Mouse (Mus musculus): ENCODE data around the gene Pdpk1. TPM values are rescaled to one million over a fixed set of nuclear protein-coding genes. Genes with fewer than 3 reads are reported as not detected.
A peak's percentile ranks its signal among the peaks of the same experiment; 100 is the strongest.

Pdpk1 gene
- polyA plus RNA-seq, 1 experiment from 2014 or later, result 19.3 TPM

DNA sequence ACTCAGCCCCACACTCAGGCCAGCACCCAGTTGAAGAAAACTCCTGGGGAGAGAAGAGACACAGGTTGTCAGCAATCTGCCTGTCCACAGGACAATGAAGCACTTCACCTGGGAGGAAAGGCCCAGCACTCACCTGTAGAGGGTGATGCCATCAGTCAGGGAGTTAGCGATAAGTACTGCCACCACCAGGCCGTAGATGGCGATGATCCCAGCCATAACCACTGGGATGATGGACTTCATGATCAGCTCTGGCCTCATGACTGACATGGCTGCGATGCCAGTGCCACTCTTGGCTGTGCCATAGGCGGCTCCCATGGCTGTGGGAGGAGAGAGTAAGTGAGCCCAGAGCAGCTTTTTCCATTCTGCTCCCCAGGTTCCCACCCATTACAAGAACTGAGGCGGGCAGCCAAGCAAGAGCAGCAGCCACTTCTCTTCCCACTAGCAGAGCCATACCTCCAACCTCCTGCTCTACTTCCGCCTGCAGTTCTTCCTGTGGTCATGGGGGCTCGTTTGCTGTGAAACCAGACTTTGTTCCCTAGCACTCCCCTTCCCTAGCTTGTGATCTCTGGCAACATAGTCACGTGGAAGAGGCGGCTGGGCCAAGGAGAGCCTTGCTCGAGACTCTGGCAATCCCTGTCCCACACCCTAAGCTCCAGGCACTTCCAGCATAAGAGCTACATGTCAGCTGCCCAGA, 14.0 kb upstream of the Pdpk1 start:
- Histone ChIP-seq H3K27ac (ENCODE audit: low read depth) (peak overlapping the region; percentile 65; the same call in 1 of the 2 replicates), H3K4me2 (ENCODE audit: low read depth, low read length) (no peak overlapping the region), H3K9ac (replicated peaks) (no peak overlapping the region), H3K4me3 (ENCODE audit: low read depth, low read length) (no peak overlapping the region), H3K36me3 (replicated peaks; ENCODE audit: insufficient read depth, low read length) (peaks cover 23% of the 10 kb centered on the region), H3K9me3 (ENCODE audit: low read length) (no peaks in the 10 kb centered on the region), H3K27me3 (ENCODE audit: insufficient read depth, low read length) (no peaks in the 10 kb centered on the region), H3K4me1 (ENCODE audit: insufficient read depth) (peaks cover 38% of the 10 kb centered on the region)
- WGBS (ENCODE audit: insufficient replicate concordance), result 68% methylated on average over 11 of the region's 11 CpGs
- peak; percentile 24; the same call in 1 of the 2 replicates for TF ChIP-seq CTCF (IDR thresholded peaks at IDR 0.05; ENCODE audit: low read depth)
- no peak for TF ChIP-seq EP300 (IDR thresholded peaks at IDR 0.05; ENCODE audit: low read depth)
- ATAC-seq, result no peak
- no peak for DNase-seq

DNA sequence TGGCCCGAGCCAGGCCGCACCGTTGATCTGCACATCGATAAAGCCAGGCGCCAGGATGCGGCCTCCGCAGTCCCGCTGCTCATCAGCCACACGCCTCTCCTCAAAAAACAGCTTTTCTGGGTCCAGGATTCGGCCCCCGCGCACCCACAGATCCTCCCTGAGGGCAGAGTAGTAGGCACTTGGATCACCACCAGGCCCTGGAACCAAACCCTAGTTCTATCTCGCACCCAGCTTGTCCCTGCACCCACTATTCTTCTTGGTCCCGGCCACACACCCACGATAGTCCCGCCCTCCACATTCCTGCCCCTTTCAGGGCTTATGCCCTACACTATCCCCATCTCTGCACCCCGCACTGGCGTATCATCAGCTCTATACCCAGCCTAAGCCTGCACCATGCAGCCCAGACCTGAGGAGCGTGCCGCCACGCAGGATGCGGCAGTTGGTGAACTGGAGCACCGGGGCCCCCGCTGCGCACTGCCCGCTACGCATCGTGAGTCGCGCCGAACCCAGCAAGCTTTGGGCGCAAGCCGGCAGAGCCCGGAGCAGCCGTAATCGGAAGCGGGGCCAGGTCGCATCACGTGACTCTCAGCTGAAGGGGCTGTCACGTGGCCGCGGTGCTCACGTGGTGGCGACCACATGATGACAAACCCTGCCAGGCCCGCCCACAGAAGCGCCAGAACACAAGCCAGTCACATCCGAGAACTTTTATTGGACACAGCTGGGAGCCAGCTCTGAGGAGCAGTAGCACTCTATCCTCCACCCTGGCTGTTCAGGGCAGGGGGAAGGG, 12.6 kb upstream of the Pdpk1 start, which contains the start of gene Amdhd2:
Amdhd2 (minus strand) TSS at position 591 of the 787 bp plus-strand sequence.
- 1% methylated on average over 47 of the region's 47 CpGs for WGBS (ENCODE audit: insufficient replicate concordance)
- no peak for TF ChIP-seq CTCF (IDR thresholded peaks at IDR 0.05; ENCODE audit: low read depth)
- TF ChIP-seq EP300 (IDR thresholded peaks at IDR 0.05; ENCODE audit: low read depth), result peak; percentile 67; the same call in 1 of the 2 replicates
- Histone ChIP-seq H3K9ac (replicated peaks) (peak within 1 kb of the TSS; percentile 73), H3K27ac (ENCODE audit: low read depth) (peak within 1 kb of the TSS; percentile 86), H3K4me2 (ENCODE audit: low read depth, low read length) (peak within 1 kb of the TSS; percentile 92), H3K4me3 (ENCODE audit: low read depth, low read length) (peak within 1 kb of the TSS; percentile 59), H3K36me3 (replicated peaks; ENCODE audit: insufficient read depth, low read length) (peaks cover 23% of the 10 kb centered on the region), H3K9me3 (ENCODE audit: low read length) (no peaks in the 10 kb centered on the region), H3K27me3 (ENCODE audit: insufficient read depth, low read length) (no peaks in the 10 kb centered on the region), H3K4me1 (ENCODE audit: insufficient read depth) (peaks cover 38% of the 10 kb centered on the region)
- ATAC-seq, result peak; percentile 82
- peak; percentile 97 for DNase-seq

DNA sequence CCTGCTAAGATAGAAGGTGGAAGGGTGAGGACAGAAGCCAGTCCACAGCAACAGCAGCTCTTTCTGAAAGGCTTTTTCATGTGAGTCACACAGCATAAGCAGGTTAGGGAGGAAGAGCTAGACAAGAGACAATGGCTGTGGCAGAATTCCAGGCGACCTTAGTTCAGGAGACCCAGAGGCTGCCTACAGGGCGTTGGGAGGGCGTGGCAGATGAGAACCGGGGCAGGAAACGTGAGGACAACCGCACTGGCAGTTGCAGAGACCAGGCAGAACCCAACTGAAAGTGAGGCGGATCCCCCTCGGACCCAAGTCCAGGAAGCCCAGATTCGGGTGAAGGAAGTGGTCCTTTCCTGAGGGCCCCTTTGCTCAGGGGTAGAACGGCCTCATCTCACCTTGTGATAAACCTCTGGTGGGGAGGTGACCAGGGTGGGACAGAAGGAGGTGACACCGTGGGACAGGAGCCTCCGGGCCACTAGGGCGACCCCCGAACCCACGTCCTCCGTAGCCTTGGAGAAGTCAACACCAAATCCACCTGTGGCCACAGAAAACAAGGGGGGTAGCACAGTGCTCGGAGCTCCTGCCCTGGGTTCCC, 12.0 kb upstream of the Pdpk1 start:
- Histone ChIP-seq H3K9me3 (ENCODE audit: low read length) (no peaks in the 10 kb centered on the region), H3K27me3 (ENCODE audit: insufficient read depth, low read length) (no peaks in the 10 kb centered on the region), H3K4me3 (ENCODE audit: low read depth, low read length) (peak overlapping the region; percentile 59), H3K4me2 (ENCODE audit: low read depth, low read length) (peak overlapping the region; percentile 92), H3K27ac (ENCODE audit: low read depth) (peak overlapping the region; percentile 86), H3K36me3 (replicated peaks; ENCODE audit: insufficient read depth, low read length) (peaks cover 22% of the 10 kb centered on the region), H3K9ac (replicated peaks) (peak overlapping the region; percentile 73), H3K4me1 (ENCODE audit: insufficient read depth) (peaks cover 32% of the 10 kb centered on the region)
- TF ChIP-seq EP300 (IDR thresholded peaks at IDR 0.05; ENCODE audit: low read depth) (no peak), CTCF (IDR thresholded peaks at IDR 0.05; ENCODE audit: low read depth) (no peak)
- ATAC-seq, result peak; percentile 24
- WGBS (ENCODE audit: insufficient replicate concordance), result 6% methylated on average over 17 of the region's 17 CpGs
- DNase-seq, result peak; percentile 74

DNA sequence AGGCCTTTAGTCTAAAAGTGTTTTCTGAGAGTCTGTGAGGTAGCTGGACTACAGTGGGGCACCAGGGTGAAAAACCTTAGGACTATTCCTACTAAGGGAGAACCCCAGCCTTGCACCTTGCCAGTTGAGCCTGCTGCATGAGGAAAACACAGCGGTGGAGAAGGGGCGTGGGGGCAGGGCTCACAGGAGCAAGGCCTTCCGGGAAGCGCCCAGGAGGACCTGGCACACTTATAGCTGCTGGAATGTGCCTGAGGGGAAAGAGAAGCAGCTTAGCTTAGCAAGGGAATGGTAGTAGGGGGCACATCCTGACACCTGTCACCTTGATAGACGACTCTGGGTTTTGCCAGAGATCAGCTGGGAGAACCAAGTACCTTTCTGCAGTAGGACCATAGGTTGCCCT, 10.7 kb upstream of the Pdpk1 start:
- Histone ChIP-seq H3K27me3 (ENCODE audit: insufficient read depth, low read length) (no peaks in the 10 kb centered on the region), H3K9ac (replicated peaks) (no peak overlapping the region), H3K4me2 (ENCODE audit: low read depth, low read length) (no peak overlapping the region), H3K9me3 (ENCODE audit: low read length) (no peaks in the 10 kb centered on the region), H3K27ac (ENCODE audit: low read depth) (no peak overlapping the region), H3K4me1 (ENCODE audit: insufficient read depth) (peaks cover 23% of the 10 kb centered on the region), H3K36me3 (replicated peaks; ENCODE audit: insufficient read depth, low read length) (peaks cover 14% of the 10 kb centered on the region), H3K4me3 (ENCODE audit: low read depth, low read length) (no peak overlapping the region)
- no peak for TF ChIP-seq EP300 (IDR thresholded peaks at IDR 0.05; ENCODE audit: low read depth)
- TF ChIP-seq CTCF (IDR thresholded peaks at IDR 0.05; ENCODE audit: low read depth), result no peak
- ATAC-seq, result no peak
- no peak for DNase-seq
- WGBS (ENCODE audit: insufficient replicate concordance), result 79% methylated on average over 5 of the region's 5 CpGs

DNA sequence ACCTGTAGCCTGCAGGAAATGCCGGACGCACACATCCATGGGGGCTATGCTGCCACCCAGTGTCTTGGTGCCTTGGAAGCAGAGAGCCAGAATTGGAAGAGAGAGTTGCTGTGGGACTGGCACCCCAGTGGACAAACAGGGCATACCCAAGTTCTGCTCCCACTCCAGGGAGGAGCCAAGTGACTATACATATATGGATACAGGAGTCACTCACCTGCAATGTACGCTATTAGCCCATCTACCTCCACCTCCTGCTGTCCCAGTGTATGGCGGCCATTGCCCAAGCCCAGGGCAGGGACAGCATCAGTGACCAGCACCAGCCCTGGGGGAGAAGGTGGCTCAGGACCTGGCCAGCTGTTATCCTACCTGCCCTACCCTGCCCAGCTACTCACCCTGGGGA, 6.8 kb upstream of the Pdpk1 start:
- DNase-seq, result no peak
- peaks cover 6% of the 10 kb centered on the region for H3K36me3 ChIP-seq (replicated peaks; ENCODE audit: insufficient read depth, low read length)
- no peak for TF ChIP-seq CTCF (IDR thresholded peaks at IDR 0.05; ENCODE audit: low read depth)
- TF ChIP-seq EP300 (IDR thresholded peaks at IDR 0.05; ENCODE audit: low read depth), result no peak
- H3K4me2 ChIP-seq (ENCODE audit: low read depth, low read length), result no peak overlapping the region
- H3K9ac ChIP-seq (replicated peaks), result no peak overlapping the region
- 91% methylated on average over 4 of the region's 4 CpGs for WGBS (ENCODE audit: insufficient replicate concordance)
- no peaks in the 10 kb centered on the region for H3K27me3 ChIP-seq (ENCODE audit: insufficient read depth, low read length)
- no peak for ATAC-seq
- no peak overlapping the region for H3K27ac ChIP-seq (ENCODE audit: low read depth)
- H3K4me3 ChIP-seq (ENCODE audit: low read depth, low read length), result no peak overlapping the region
- H3K9me3 ChIP-seq (ENCODE audit: low read length), result no peaks in the 10 kb centered on the region
- H3K4me1 ChIP-seq (ENCODE audit: insufficient read depth), result peaks cover 24% of the 10 kb centered on the region

DNA sequence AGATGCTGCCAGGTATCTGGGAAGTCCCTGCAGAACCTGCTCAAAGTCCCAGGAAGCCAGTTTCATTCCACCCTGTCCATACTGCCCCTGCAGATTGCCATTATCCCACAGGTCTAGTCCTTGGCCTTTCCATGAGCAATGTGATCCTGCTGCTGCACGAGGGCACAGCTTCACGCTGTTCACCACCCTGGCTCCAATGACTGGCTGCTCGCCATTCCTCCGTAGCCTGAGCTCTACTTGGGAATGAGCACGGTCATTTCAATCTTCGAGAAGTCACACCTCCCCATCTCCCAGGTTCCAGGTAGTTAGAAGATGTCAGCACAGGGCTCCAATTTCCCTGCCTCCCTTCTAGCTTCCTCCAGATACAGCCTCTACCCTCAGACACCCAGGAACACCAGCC, 6.4 kb upstream of the Pdpk1 start:
- TF ChIP-seq EP300 (IDR thresholded peaks at IDR 0.05; ENCODE audit: low read depth), result no peak

More for the DNA sequence above, 6.4 kb upstream of the Pdpk1 start:
- Histone ChIP-seq H3K9ac (replicated peaks) (no peak overlapping the region), H3K27me3 (ENCODE audit: insufficient read depth, low read length) (no peaks in the 10 kb centered on the region), H3K36me3 (replicated peaks; ENCODE audit: insufficient read depth, low read length) (peaks cover 6% of the 10 kb centered on the region), H3K27ac (ENCODE audit: low read depth) (no peak overlapping the region), H3K4me2 (ENCODE audit: low read depth, low read length) (no peak overlapping the region), H3K9me3 (ENCODE audit: low read length) (no peaks in the 10 kb centered on the region), H3K4me1 (ENCODE audit: insufficient read depth) (peaks cover 21% of the 10 kb centered on the region), H3K4me3 (ENCODE audit: low read depth, low read length) (no peak overlapping the region)
- 85% methylated on average over 6 of the region's 6 CpGs for WGBS (ENCODE audit: insufficient replicate concordance)
- no peak for ATAC-seq
- no peak for DNase-seq

All from liver, postnatal 0 days (tissue).